Mouse (Mus musculus) neutrophil, adult 5-6 weeks (primary cell): ENCODE results near the gene Utp3. TPM values are rescaled to one million over a fixed set of nuclear protein-coding genes. Genes with fewer than 3 reads are reported as not detected.

Source experiments
- ATAC-seq: fragments of 151-379, 151-347 bp; 2 replicates; pipeline ENCODE4 v1.8.0; 2017; ENCODE audit warnings: mild to moderate bottlenecking, moderate TSS enrichment; ENCODE audit not compliant: insufficient number of reproducible peaks, poor library complexity, low FRiP score, severe bottlenecking; ENCODE audit errors: extremely low read depth
- total RNA-seq: library from RNA; stranded (forward); fragments of 200-1000 nt; gene quantifications from 2 replicates; pipeline ENCODE4 v1.2.3, GENCODE M21; 2017

Utp3 gene
- total RNA-seq, 1 experiment from 2014 or later: 56.3 TPM

GRCm38 (mm10) chr5:88602030-88602429, 47.8 kb downstream of the Utp3 start:
- no peak for ATAC-seq

- no peak for ATAC-seq
Observed at GRCm38 (mm10) chr5:88602713-88603112, 48.5 kb downstream of the Utp3 start.

GRCm38 (mm10) chr5:88604046-88604445, 49.8 kb downstream of the Utp3 start:
- ATAC-seq: no peak

- no peak for ATAC-seq
Observed at GRCm38 (mm10) chr5:88604641-88605358, 50.5 kb downstream of the Utp3 start.

Other genes with a start within 250 kb of the Utp3 start
- gene Prol1, start 237.2 kb upstream of the Utp3 start, total RNA-seq: not detected in 2 replicates
- not detected in 2 replicates for gene Amtn, start 178.4 kb upstream of the Utp3 start, total RNA-seq
- gene Ambn, start 98.5 kb upstream of the Utp3 start, total RNA-seq: not detected in 2 replicates
- not detected in 2 replicates for gene Enam, start 66.5 kb upstream of the Utp3 start, total RNA-seq
- gene Jchain, start 26.6 kb upstream of the Utp3 start, total RNA-seq: 6.8 and 8.2 TPM in 2 replicates
- gene Rufy3, start 10.6 kb downstream of the Utp3 start, total RNA-seq: 17.1 and 22.7 TPM in 2 replicates
- gene Grsf1, start 121.7 kb downstream of the Utp3 start, total RNA-seq: 49.4 and 70.2 TPM in 2 replicates
- 16.4 and 16.7 TPM in 2 replicates for gene Mob1b, start 166.4 kb downstream of the Utp3 start, total RNA-seq
- gene Dck, start 210.5 kb downstream of the Utp3 start, total RNA-seq: 146 and 157 TPM in 2 replicates